Mouse (Mus musculus) heart, postnatal 0 days (tissue): ENCODE data around the gene Fgfr3. TPM values are rescaled to one million over a fixed set of nuclear protein-coding genes. Genes with fewer than 3 reads are reported as not detected.

Experiments
- ATAC-seq: fragments of 200-750 bp; cut with Nextera tagmentation; 2 replicates; pipeline ENCODE4 v1.8.0; 2017; ENCODE audit warnings: low read depth, moderate number of reproducible peaks, moderate library complexity; ENCODE audit not compliant: insufficient read depth
- DNase-seq: peaks from one replicate; pipeline ENCODE4 v3.0.0-alpha.2; 2016; ENCODE audit warnings: low spot score
- H3K27ac ChIP-seq: fragments of 300-500 bp; sonication (generic); 2 replicates; pipeline ENCODE4 v1.5.1; 2014; ENCODE audit warnings: low read depth, mild to moderate bottlenecking
- H3K27me3 ChIP-seq: fragments of 300-500 bp; sonication (generic); 2 replicates; pipeline ENCODE4 v1.6.1; 2014; ENCODE audit warnings: low read length, mixed read lengths; ENCODE audit not compliant: control insufficient read depth, insufficient read depth
- H3K36me3 ChIP-seq: fragments of 300-500 bp; sonication (generic); replicated peaks from 2 replicates; pipeline ENCODE4 v1.6.1; 2014; ENCODE audit warnings: low read length, mixed read lengths; ENCODE audit not compliant: control insufficient read depth, insufficient read depth
- H3K4me1 ChIP-seq: fragments of 300-500 bp; sonication (generic); 2 replicates; pipeline ENCODE4 v1.6.1; 2014; ENCODE audit warnings: antibody characterized with exemption; ENCODE audit not compliant: control insufficient read depth, insufficient read depth
- H3K4me2 ChIP-seq: fragments of 300-500 bp; sonication (generic); 2 replicates; pipeline ENCODE4 v1.6.1; 2014; ENCODE audit warnings: low read depth, mild to moderate bottlenecking, low read length, moderate library complexity
- H3K4me3 ChIP-seq: fragments of 300-500 bp; sonication (generic); 2 replicates; pipeline ENCODE4 v1.5.1; 2014; ENCODE audit warnings: low read depth, low read length
- H3K9ac ChIP-seq: fragments of 300-500 bp; sonication (generic); replicated peaks from 2 replicates; pipeline ENCODE4 v1.6.1; 2014; ENCODE audit warnings: low read depth, low read length, mixed read lengths
- H3K9me3 ChIP-seq: fragments of 300-500 bp; sonication (generic); replicated peaks from 2 replicates; pipeline ENCODE4 v1.6.1; 2016; ENCODE audit warnings: low read length; ENCODE audit not compliant: control insufficient read depth
- CTCF ChIP-seq: IDR thresholded peaks from 2 replicates; pipeline ENCODE4 v1.5.1; 2016; ENCODE audit warnings: antibody characterized with exemption, control low read depth, low read depth
- EP300 ChIP-seq: IDR thresholded peaks from 2 replicates; pipeline ENCODE4 v1.6.1; 2016; ENCODE audit warnings: antibody characterized with exemption, low read depth
- WGBS: fragments of 180-500 bp; shearing (Covaris S2); extraction: QIAGEN DNeasy Blood & Tissue Kit; methylation state at CpG from one replicate; pipeline ENCODE4 v1.1.7; 2014; 5-methylcytosine and 5-hydroxymethylcytosine counted together
- polyA plus RNA-seq: library from polyadenylated mRNA; unstranded; fragments of >200 nt; fragmentation: Nextera tagmentation; extraction: Ambion mirVana; gene quantifications from 2 replicates; pipeline ENCODE4 v1.2.1, GENCODE M21; 2015
- total RNA-seq: library from RNA; depleted of rRNA; stranded (reverse); fragments of >200 nt; gene quantifications from 2 replicates; pipeline ENCODE4 v1.2.3, GENCODE M21; 2014; ENCODE audit warnings: low replicate concordance; rRNA removed

Gene Fgfr3
- 12.5 and 19.8 TPM in 2 replicates for total RNA-seq
- polyA plus RNA-seq: 1.4 and 2.0 TPM in 2 replicates

- DNase-seq (no peak), ATAC-seq (peak; percentile 72)
- TF ChIP-seq CTCF (no peak), EP300 (no peak)
- H3K4me3 ChIP-seq: peak within 1 kb of the TSS; percentile 80
- under 1% methylated on average over 69 of the region's 73 CpGs for WGBS
- H3K27ac ChIP-seq: peak within 1 kb of the TSS; percentile 7; the same call in 1 of the 2 replicates
- H3K9ac ChIP-seq: peak within 1 kb of the TSS; percentile 62
- peak within 1 kb of the TSS; percentile 96 for H3K4me2 ChIP-seq
- peaks cover 55% of the 10 kb centered on the region for H3K27me3 ChIP-seq
- no peaks in the 10 kb centered on the region for H3K36me3 ChIP-seq
- H3K9me3 ChIP-seq: no peaks in the 10 kb centered on the region
- H3K4me1 ChIP-seq: peaks cover 9% of the 10 kb centered on the region; the same call in 1 of the 2 replicates
These were observed at the start of gene Fgfr3 for GRCm38 (mm10) chr5:33721541-33722265. TSS of gene Fgfr3 (plus strand) at chr5:33721674.

DNA sequence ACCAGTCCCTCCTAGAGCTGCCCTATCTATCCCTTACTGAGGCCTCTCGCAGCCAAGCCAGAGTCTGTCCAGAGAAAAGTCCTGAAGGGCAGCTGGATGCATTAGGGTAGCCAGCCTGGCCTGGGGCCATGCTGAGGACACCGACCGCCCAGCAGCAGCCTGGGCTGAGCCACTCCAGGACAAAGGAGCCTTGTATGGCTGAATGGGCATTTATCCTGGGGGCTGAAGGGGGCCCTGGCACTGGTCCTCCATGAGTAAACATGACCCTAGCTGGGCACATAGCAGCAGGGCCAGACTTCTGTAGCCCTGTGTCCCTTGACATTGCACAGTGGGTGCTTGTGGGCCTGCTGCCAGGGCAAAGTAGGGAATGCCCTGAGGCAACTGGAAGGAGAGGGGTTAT is 47.0 kb upstream of the Fgfr3 start:
- Histone ChIP-seq H3K27ac (no peak overlapping the region), H3K4me3 (no peak overlapping the region), H3K27me3 (no peaks in the 10 kb centered on the region), H3K4me2 (no peak overlapping the region), H3K4me1 (peaks cover 5% of the 10 kb centered on the region; the same call in 1 of the 2 replicates), H3K9me3 (no peaks in the 10 kb centered on the region), H3K9ac (no peak overlapping the region), H3K36me3 (peaks cover 38% of the 10 kb centered on the region)
- peak; percentile 51; the same call in 1 of the 2 replicates for ATAC-seq
- DNase-seq: peak; percentile 15
- WGBS: 36% methylated on average over 3 of the region's 3 CpGs
- no peak for TF ChIP-seq EP300
- TF ChIP-seq CTCF: no peak

DNA sequence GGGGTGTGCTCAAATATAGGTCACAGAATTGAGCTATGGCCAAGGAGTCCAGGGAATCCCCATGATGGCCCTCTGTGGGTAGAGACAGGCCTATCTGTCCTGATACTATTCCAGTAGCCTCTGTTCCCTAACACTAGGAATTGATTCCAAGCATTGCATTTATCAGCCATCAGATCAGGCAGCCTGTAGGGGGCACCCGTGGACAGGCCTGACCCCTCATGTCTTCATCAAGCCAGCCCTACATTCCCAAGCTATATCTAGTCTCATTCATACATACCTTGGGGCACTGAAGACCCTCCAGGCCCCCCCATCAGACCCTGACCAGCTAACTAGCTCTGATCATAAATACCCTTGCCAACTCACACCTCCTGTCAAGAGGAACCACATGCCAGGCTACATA is 45.5 kb upstream of the Fgfr3 start:
- Histone ChIP-seq H3K4me3 (no peak overlapping the region), H3K27ac (no peak overlapping the region), H3K4me2 (no peak overlapping the region), H3K36me3 (peaks cover 23% of the 10 kb centered on the region), H3K9me3 (no peaks in the 10 kb centered on the region), H3K4me1 (peaks cover 5% of the 10 kb centered on the region; the same call in 1 of the 2 replicates), H3K27me3 (no peaks in the 10 kb centered on the region), H3K9ac (no peak overlapping the region)
- TF ChIP-seq CTCF (peak; percentile 55), EP300 (no peak)
- no peak for ATAC-seq
- DNase-seq: no peak
- WGBS: 3% methylated on average over 1 of the region's 1 CpGs

GRCm38 (mm10) chr5:33678244-33678643 is 43.2 kb upstream of the Fgfr3 start:
- Histone ChIP-seq H3K27me3 (no peaks in the 10 kb centered on the region), H3K27ac (no peak overlapping the region), H3K4me1 (peaks cover 5% of the 10 kb centered on the region; the same call in 1 of the 2 replicates), H3K4me2 (no peak overlapping the region), H3K9ac (no peak overlapping the region), H3K9me3 (no peaks in the 10 kb centered on the region), H3K36me3 (0 out of 2 replicates have a peak, but pooled peaks cover 3% of the 10 kb centered on the region), H3K4me3 (no peak overlapping the region)
- ATAC-seq (no peak), DNase-seq (no peak)
- WGBS: 68% methylated on average over 5 of the region's 5 CpGs
- TF ChIP-seq EP300 (no peak), CTCF (no peak)

- H3K4me3 ChIP-seq: no peak overlapping the region
- H3K27me3 ChIP-seq: no peaks in the 10 kb centered on the region
- DNase-seq (no peak), ATAC-seq (no peak)
- no peak overlapping the region for H3K4me2 ChIP-seq
- H3K36me3 ChIP-seq: no peaks in the 10 kb centered on the region
- no peaks in the 10 kb centered on the region for H3K9me3 ChIP-seq
- no peak overlapping the region for H3K9ac ChIP-seq
- 48% methylated on average over 3 of the region's 3 CpGs for WGBS
- TF ChIP-seq CTCF (no peak), EP300 (no peak)
- no peak overlapping the region for H3K27ac ChIP-seq
- H3K4me1 ChIP-seq: no peaks in the 10 kb centered on the region
These were observed 40.4 kb upstream of the Fgfr3 start for GRCm38 (mm10) chr5:33681044-33681443.
